Mouse (Mus musculus): ENCODE results near the gene Ip6k3. TPM values are rescaled to one million over a fixed set of nuclear protein-coding genes. Genes with fewer than 3 reads are reported as not detected.

The Ip6k3 gene
- 0.11 TPM in 1 of 2 replicates, not detected in the other for polyA plus RNA-seq (2014; fragmentation: Nextera tagmentation; extraction: Ambion mirVana)

GRCm38 (mm10) chr17:27167545-27167944 lies at the start of gene Ip6k3:
Gene Ip6k3 (minus strand): TSS chr17:27167795.
- Histone ChIP-seq H3K4me2 (no peak within 1 kb of the TSS), H3K36me3 (ENCODE audit: control insufficient read depth, insufficient read depth, low read length) (no peaks in the 10 kb centered on the region), H3K9ac (ENCODE audit: low read depth, low read length) (no peak within 1 kb of the TSS), H3K27me3 (replicated peaks; ENCODE audit: control insufficient read depth, insufficient read depth, low read length) (no peaks in the 10 kb centered on the region; the same call in 1 of the 2 replicates), H3K4me1 (replicated peaks; ENCODE audit: control insufficient read depth, insufficient read depth, low read length) (no peaks in the 10 kb centered on the region), H3K9me3 (ENCODE audit: control insufficient read depth, low read length) (no peaks in the 10 kb centered on the region), H3K27ac (ENCODE audit: low read depth, low read length) (no peak within 1 kb of the TSS), H3K4me3 (ENCODE audit: low read depth, low read length) (no peak within 1 kb of the TSS)
- 53% methylated on average over 4 of the region's 4 CpGs for WGBS
- ATAC-seq (replicated peaks; ENCODE audit: low FRiP score) (no peak), DNase-seq (ENCODE audit: low spot score) (no peak)

DNA sequence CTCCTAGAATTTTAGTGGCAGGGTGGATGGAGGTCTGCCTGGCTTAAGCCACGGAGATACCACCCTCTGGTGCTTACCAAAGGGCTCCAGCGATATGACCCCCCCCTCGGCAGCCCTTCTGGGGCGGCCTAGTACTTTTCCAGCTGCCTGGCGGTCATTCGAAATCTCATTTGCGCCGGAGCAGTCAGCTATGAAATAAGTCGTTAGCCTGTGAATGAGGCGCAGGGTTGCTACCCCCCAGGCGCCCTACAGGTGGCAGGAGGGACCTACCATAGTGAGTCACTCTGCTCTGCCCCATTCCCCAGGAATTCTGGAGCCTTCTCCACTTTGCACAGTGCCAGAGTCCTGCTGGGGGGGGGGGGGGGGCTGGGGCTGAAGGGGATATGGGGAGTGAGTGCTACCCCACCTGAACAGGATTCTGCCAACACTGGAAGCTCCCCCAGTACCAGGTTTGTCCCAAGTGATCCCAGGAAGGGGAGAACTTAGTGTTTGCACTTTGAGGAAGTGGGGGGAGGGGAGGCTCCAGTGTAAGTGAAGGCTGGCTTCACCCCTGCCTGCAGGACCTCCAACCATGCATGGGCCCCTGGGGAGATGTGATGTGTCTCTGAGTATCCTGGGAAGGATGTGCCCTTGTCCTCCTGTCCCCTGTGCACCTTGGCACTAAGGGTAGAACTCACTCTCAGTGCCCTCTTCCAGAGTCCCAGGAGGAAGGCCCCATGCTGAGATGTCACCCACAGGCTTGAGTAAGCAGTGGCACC lies 45.4 kb upstream of the Ip6k3 start:
- Histone ChIP-seq H3K36me3 (ENCODE audit: control insufficient read depth, insufficient read depth, low read length) (no peaks in the 10 kb centered on the region), H3K9me3 (ENCODE audit: control insufficient read depth, low read length) (no peaks in the 10 kb centered on the region), H3K4me2 (peak overlapping the region; percentile 38), H3K4me1 (replicated peaks; ENCODE audit: control insufficient read depth, insufficient read depth, low read length) (peaks cover 8% of the 10 kb centered on the region; the same call in 1 of the 2 replicates), H3K27ac (ENCODE audit: low read depth, low read length) (no peak overlapping the region), H3K27me3 (replicated peaks; ENCODE audit: control insufficient read depth, insufficient read depth, low read length) (no peaks in the 10 kb centered on the region; the same call in 1 of the 2 replicates), H3K4me3 (ENCODE audit: low read depth, low read length) (no peak overlapping the region), H3K9ac (ENCODE audit: low read depth, low read length) (no peak overlapping the region)
- peak; percentile 51 for DNase-seq (ENCODE audit: low spot score)
- 15% methylated on average over 11 of the region's 11 CpGs for WGBS
- ATAC-seq (replicated peaks; ENCODE audit: low FRiP score): no peak; the same call in 1 of the 2 replicates

DNA sequence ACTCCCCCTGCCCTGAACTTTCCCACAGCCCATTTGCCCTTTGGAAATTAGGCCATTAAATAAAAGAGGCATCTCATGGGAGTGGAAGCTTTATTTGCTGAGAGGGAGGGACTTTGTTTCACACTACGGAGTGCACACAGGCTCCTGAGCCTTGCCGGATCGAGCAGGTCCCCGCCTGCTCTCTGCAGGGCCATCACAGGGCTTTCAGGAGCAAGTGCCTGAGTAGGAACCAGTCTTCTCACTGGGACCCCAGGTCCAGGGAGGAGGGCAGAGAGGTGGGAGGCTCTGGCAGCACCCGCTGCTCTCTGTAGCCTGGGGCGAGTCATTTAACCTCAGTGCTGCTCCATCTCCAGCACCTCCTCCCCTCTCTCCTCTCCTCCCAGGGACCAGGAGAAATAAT lies 44.4 kb upstream of the Ip6k3 start:
- WGBS: 53% methylated on average over 6 of the region's 6 CpGs

GRCm38 (mm10) chr17:27207113-27207707 lies 39.6 kb upstream of the Ip6k3 start:
- no peak for DNase-seq (ENCODE audit: low spot score)
- Histone ChIP-seq H3K4me3 (ENCODE audit: low read depth, low read length) (no peak overlapping the region), H3K9ac (ENCODE audit: low read depth, low read length) (no peak overlapping the region), H3K36me3 (ENCODE audit: control insufficient read depth, insufficient read depth, low read length) (0 out of 2 replicates have a peak, but pooled peaks cover 2% of the 10 kb centered on the region), H3K9me3 (ENCODE audit: control insufficient read depth, low read length) (no peaks in the 10 kb centered on the region), H3K4me2 (no peak overlapping the region), H3K4me1 (replicated peaks; ENCODE audit: control insufficient read depth, insufficient read depth, low read length) (peaks cover 8% of the 10 kb centered on the region; the same call in 1 of the 2 replicates), H3K27ac (ENCODE audit: low read depth, low read length) (no peak overlapping the region), H3K27me3 (replicated peaks; ENCODE audit: control insufficient read depth, insufficient read depth, low read length) (no peaks in the 10 kb centered on the region)
- no peak for ATAC-seq (replicated peaks; ENCODE audit: low FRiP score)
- WGBS: 59% methylated on average over 11 of the region's 11 CpGs

More for the DNA sequence above, 44.4 kb upstream of the Ip6k3 start:
- Histone ChIP-seq H3K9me3 (ENCODE audit: control insufficient read depth, low read length) (no peaks in the 10 kb centered on the region), H3K27ac (ENCODE audit: low read depth, low read length) (no peak overlapping the region), H3K36me3 (ENCODE audit: control insufficient read depth, insufficient read depth, low read length) (no peaks in the 10 kb centered on the region), H3K4me1 (replicated peaks; ENCODE audit: control insufficient read depth, insufficient read depth, low read length) (peaks cover 8% of the 10 kb centered on the region; the same call in 1 of the 2 replicates), H3K9ac (ENCODE audit: low read depth, low read length) (no peak overlapping the region), H3K4me3 (ENCODE audit: low read depth, low read length) (no peak overlapping the region), H3K27me3 (replicated peaks; ENCODE audit: control insufficient read depth, insufficient read depth, low read length) (no peaks in the 10 kb centered on the region; the same call in 1 of the 2 replicates), H3K4me2 (peak overlapping the region; percentile 38; the same call in 1 of the 2 replicates)
- ATAC-seq (replicated peaks; ENCODE audit: low FRiP score) (no peak), DNase-seq (ENCODE audit: low spot score) (no peak)

GRCm38 (mm10) chr17:27204075-27204909 lies 36.7 kb upstream of the Ip6k3 start, which contains the start of gene Lemd2:
Gene Lemd2 (minus strand): TSS chr17:27204469.
- WGBS: 3% methylated on average over 89 of the region's 97 CpGs
- H3K9me3 ChIP-seq (ENCODE audit: control insufficient read depth, low read length): 0 out of 2 replicates have a peak, but pooled peaks cover 2% of the 10 kb centered on the region
- peaks cover 16% of the 10 kb centered on the region for H3K36me3 ChIP-seq (ENCODE audit: control insufficient read depth, insufficient read depth, low read length)
- H3K4me1 ChIP-seq (replicated peaks; ENCODE audit: control insufficient read depth, insufficient read depth, low read length): peaks cover 14% of the 10 kb centered on the region
- ATAC-seq (replicated peaks; ENCODE audit: low FRiP score) (peak; percentile 89), DNase-seq (ENCODE audit: low spot score) (peak; percentile 96)
- peak within 1 kb of the TSS; percentile 96 for H3K4me2 ChIP-seq
- H3K4me3 ChIP-seq (ENCODE audit: low read depth, low read length): peak within 1 kb of the TSS; percentile 93
- peak within 1 kb of the TSS; percentile 95 for H3K27ac ChIP-seq (ENCODE audit: low read depth, low read length)
- H3K9ac ChIP-seq (ENCODE audit: low read depth, low read length): peak within 1 kb of the TSS; percentile 98
- no peaks in the 10 kb centered on the region for H3K27me3 ChIP-seq (replicated peaks; ENCODE audit: control insufficient read depth, insufficient read depth, low read length)

DNA sequence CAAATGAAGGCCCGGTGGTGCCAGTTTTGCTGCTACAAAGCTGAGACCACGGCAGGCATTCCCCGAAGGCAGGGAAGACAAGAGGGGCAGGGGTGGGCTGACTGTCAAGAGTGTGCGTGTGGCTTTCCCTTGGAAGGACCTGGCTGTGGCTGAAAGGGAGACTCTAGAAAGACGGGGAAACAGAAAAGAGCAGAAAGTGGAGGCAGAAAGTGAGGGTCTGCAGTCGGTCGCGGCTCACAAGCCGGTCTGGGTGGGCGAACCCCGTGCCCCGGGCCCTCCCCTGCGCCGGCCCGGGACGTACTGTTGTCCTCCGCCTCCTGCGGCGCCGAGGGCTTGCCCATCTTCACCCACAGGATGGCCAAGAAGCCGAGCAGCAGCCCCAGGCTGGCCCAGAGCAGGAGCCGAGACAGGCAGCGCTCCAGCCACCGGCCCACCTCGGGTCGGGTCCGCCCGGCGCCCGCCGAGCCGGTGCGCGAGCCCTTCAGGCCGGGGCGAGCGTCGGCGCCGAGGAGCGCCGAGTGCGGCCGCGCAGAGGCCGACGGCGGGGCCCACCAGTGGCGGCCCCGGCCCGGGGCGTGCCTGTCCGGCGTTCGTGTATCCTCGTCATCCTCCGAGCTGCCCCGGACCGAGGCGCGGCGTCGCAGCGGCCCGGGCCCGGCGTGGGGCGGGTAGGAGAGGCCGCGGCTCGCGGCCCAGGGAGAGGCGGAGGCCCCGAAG lies 35.9 kb upstream of the Ip6k3 start:
- peak; percentile 70 for DNase-seq (ENCODE audit: low spot score)

GRCm38 (mm10) chr17:27202919-27203357 lies 35.3 kb upstream of the Ip6k3 start:
- ATAC-seq (replicated peaks; ENCODE audit: low FRiP score): no peak
- Histone ChIP-seq H3K27me3 (replicated peaks; ENCODE audit: control insufficient read depth, insufficient read depth, low read length) (no peaks in the 10 kb centered on the region), H3K4me1 (replicated peaks; ENCODE audit: control insufficient read depth, insufficient read depth, low read length) (peaks cover 14% of the 10 kb centered on the region), H3K4me3 (ENCODE audit: low read depth, low read length) (peak overlapping the region; percentile 93), H3K9me3 (ENCODE audit: control insufficient read depth, low read length) (0 out of 2 replicates have a peak, but pooled peaks cover 2% of the 10 kb centered on the region), H3K27ac (ENCODE audit: low read depth, low read length) (peak overlapping the region; percentile 95), H3K36me3 (ENCODE audit: control insufficient read depth, insufficient read depth, low read length) (peaks cover 27% of the 10 kb centered on the region), H3K9ac (ENCODE audit: low read depth, low read length) (peak overlapping the region; percentile 98), H3K4me2 (peak overlapping the region; percentile 96)
- 40% methylated on average over 13 of the region's 14 CpGs for WGBS
- DNase-seq (ENCODE audit: low spot score): no peak

More for the DNA sequence above, 35.9 kb upstream of the Ip6k3 start:
- Histone ChIP-seq H3K36me3 (ENCODE audit: control insufficient read depth, insufficient read depth, low read length) (peaks cover 22% of the 10 kb centered on the region), H3K4me3 (ENCODE audit: low read depth, low read length) (peak overlapping the region; percentile 93), H3K9ac (ENCODE audit: low read depth, low read length) (peak overlapping the region; percentile 98), H3K27ac (ENCODE audit: low read depth, low read length) (peak overlapping the region; percentile 95), H3K9me3 (ENCODE audit: control insufficient read depth, low read length) (0 out of 2 replicates have a peak, but pooled peaks cover 2% of the 10 kb centered on the region), H3K4me2 (peak overlapping the region; percentile 96), H3K4me1 (replicated peaks; ENCODE audit: control insufficient read depth, insufficient read depth, low read length) (peaks cover 14% of the 10 kb centered on the region), H3K27me3 (replicated peaks; ENCODE audit: control insufficient read depth, insufficient read depth, low read length) (no peaks in the 10 kb centered on the region)
- WGBS: under 1% methylated on average over 64 of the region's 74 CpGs
- ATAC-seq (replicated peaks; ENCODE audit: low FRiP score): peak; percentile 35

Data from liver, embryonic 11.5 days (tissue).